Mouse (Mus musculus): ENCODE measurements around the gene Ccdc92b.
"Not testable (repeated sequence)": the region's sequence is repeated elsewhere in the genome, so short reads cannot be mapped to it uniquely, and the experiment has no call there.

Ccdc92b gene

GRCm38 (mm10) chr11:74619201-74619955, at the start of gene Ccdc92b:
Gene Ccdc92b (plus strand): TSS chr11:74619605.
- in situ Hi-C loops (cut with MboI; ENCODE audit: low pct_unique_long_range_greater_than_20kb in 1 of 2, low sequenced_read_pairs in 2 of 2, unreplicated experiment in 1 of 2): no loop called here

DNA sequence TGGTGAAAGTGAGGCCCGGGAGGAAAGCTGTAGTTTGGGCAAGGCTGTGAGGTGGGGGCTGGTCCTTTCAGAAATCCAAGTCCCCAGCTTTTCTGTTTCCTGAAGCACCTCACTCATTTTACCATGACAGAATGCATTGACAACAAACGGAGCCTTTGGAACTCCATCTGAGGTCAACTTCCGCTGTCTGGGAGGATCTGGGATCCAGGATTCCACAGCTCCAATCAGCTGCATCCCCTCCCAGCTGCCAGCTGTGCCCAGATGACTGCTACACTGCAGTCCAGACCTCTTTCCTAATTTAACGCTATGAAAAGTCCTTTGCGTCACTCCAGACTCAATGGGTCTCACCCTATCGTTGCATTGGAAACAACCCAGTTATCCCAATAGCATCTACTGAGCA, 49.7 kb upstream of the Ccdc92b start:
- in situ Hi-C loops (cut with MboI; ENCODE audit: low pct_unique_long_range_greater_than_20kb in 1 of 2, low sequenced_read_pairs in 2 of 2, unreplicated experiment in 1 of 2): no loop called here

GRCm38 (mm10) chr11:74572459-74573061, 46.8 kb upstream of the Ccdc92b start:
- in situ Hi-C loops (cut with MboI; ENCODE audit: low pct_unique_long_range_greater_than_20kb in 1 of 2, low sequenced_read_pairs in 2 of 2, unreplicated experiment in 1 of 2): no loop called here

DNA sequence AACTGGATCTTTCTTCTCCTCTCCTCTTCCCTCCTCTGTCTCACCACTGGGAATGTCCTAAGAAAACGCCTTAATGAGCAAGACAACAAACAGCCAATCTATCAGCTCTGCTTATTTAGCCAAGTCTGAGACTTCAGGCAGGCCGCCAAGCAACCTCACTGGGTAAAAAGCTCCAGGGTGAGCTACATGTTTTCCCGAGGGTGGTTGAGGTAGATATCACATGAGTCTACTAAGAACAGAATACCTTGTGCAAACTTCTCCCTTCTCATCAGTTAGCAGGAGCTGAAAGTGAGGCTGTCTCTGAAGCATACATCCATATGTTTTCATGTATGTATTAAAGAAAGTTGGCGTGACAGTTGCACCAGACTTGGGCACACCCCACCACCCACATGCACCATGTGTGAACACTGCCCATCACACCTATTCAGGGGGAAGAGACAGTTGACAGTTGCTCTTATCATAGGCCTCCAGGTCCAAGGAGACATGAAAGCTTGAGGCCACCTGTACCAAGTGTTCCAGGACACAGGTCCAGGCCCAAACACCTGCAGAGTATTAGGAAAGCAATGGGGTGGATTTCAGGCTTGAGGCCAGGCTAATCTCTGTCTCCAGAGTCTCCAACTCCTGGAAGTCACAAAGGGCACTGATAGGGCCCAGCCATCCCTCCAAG, 44.5 kb upstream of the Ccdc92b start:
- in situ Hi-C loops (cut with MboI; ENCODE audit: low pct_unique_long_range_greater_than_20kb in 1 of 2, low sequenced_read_pairs in 2 of 2, unreplicated experiment in 1 of 2): no loop called here

DNA sequence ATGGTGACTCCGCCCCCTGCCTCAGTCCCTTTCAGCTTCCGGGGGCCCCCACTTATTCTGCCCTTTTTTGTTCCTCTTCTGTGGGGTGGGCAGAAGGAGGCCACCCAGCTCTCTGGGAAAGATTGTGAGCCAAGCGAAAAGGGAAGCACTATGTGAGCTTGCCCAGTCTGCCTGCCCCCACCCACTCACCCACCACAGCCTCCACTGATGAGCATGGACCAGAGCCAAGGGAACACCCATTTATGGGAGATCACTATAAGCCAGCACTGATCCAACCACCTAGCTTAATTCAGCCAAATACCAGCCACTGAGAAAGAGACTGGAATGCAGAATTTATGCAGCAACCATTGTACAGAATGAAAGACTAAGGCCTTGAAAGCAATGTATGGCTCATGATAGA, 43.5 kb upstream of the Ccdc92b start:
- in situ Hi-C loops (cut with MboI; ENCODE audit: low pct_unique_long_range_greater_than_20kb in 1 of 2, low sequenced_read_pairs in 2 of 2, unreplicated experiment in 1 of 2): no loop called here

- in situ Hi-C loops (cut with MboI; ENCODE audit: low pct_unique_long_range_greater_than_20kb in 1 of 2, low sequenced_read_pairs in 2 of 2, unreplicated experiment in 1 of 2): no loop called here
Measured at GRCm38 (mm10) chr11:74577068-74577467, 42.3 kb upstream of the Ccdc92b start.

GRCm38 (mm10) chr11:74581333-74581732, 38.1 kb upstream of the Ccdc92b start:
- in situ Hi-C loops (cut with MboI; ENCODE audit: low pct_unique_long_range_greater_than_20kb in 1 of 2, low sequenced_read_pairs in 2 of 2, unreplicated experiment in 1 of 2): not testable (repeated sequence)

DNA sequence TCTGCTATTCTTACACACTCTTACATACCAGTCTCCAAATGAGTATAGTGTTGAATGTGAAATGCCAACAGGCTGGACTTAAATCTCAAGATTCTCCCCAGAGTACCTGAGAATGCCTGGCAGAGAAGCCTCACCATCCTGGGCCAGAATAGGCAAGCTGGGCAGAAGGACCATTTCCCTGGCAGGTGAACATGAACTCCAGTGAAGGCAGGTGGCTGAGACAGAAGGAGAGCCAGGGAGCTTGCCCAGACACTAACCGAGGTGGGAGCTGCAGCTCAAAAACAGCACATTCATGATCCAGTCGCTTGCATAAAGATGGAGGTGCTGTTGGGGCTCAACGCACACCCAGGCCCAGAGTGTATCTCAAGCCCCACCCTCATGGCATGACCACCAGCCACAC, 36.9 kb upstream of the Ccdc92b start:
- in situ Hi-C loops (cut with MboI; ENCODE audit: low pct_unique_long_range_greater_than_20kb in 1 of 2, low sequenced_read_pairs in 2 of 2, unreplicated experiment in 1 of 2): no loop called here

- in situ Hi-C loops (cut with MboI; ENCODE audit: low pct_unique_long_range_greater_than_20kb in 1 of 2, low sequenced_read_pairs in 2 of 2, unreplicated experiment in 1 of 2): no loop called here
Measured at GRCm38 (mm10) chr11:74583824-74584349, 35.5 kb upstream of the Ccdc92b start.

DNA sequence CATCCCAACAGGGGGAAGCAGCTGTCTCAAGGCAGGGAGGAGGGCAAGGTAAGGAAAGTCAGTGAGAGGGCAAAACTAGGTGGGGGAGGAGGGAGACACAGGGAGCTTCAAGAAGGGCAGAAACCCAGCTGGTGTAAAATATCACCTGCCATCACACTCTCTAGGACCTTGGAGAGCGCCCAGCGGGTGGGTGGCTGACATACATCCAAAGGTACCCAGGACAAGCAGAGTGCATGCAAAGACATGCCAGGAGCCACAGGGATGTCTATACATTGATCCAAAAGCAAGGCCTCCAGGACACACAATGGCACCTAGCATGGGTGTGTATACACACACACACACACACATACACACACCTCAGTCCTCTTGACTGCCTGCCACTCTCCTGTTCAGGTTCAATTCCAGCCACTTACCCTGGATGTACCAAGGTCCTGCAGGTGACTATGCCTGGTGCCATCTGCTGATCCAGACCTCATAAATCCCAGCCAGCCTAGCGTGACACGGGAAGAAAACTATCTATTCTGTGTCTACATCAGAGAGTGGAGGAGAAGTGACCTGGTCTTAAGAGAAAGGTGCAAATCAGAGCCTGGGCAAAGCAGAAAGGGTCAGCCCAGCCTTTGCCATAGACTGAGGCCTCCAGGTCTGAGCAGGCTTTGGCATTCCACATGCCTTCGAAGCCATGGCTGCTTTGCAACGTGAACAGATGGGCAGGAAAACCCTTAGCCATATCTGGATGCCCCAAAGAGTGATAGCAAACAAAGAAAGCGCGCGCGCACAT, 34.3 kb upstream of the Ccdc92b start:
- in situ Hi-C loops (cut with MboI; ENCODE audit: low pct_unique_long_range_greater_than_20kb in 1 of 2, low sequenced_read_pairs in 2 of 2, unreplicated experiment in 1 of 2): no loop called here

- in situ Hi-C loops (cut with MboI; ENCODE audit: low pct_unique_long_range_greater_than_20kb in 1 of 2, low sequenced_read_pairs in 2 of 2, unreplicated experiment in 1 of 2): no loop called here
Measured at GRCm38 (mm10) chr11:74586401-74586800, 33.0 kb upstream of the Ccdc92b start.

DNA sequence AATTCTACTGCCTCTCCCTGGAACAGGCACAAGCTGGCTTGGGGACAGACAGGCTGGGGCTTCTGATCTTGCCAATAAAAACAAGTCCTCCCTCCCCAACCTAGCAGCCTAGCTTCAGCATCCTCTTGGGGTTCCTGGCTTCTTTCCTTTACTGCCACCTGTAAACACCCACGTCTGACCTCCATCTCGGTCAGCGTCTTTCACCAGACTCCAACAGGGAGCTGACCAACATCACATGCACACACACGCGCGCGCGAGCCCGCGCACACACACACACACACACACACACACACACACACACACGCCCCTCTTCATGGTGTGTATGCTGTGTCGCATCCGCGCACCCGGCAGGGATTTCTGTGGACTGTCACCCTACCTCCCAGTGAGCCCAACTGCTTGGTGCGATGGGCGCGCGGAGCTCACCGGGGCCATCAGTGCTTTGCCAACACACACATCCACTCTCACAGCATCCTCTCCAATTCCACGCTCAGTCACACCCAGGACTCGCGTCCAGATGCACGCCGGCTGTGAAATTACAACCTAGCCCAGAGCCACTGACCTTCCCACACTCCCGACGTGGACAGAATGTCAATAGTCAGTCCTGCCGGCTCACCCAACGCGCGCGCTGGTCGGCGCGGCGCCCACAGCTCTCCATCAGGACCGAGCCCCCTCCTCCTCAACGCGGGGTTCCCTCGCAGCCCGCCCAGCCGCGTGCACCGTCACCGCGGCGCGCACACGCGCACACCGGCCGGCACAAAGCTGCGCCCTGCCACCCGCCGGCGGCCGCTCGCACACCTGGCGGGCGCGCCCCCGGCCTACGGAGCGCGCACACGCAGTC, 29.8 kb upstream of the Ccdc92b start:
- in situ Hi-C loops (cut with MboI; ENCODE audit: low pct_unique_long_range_greater_than_20kb in 1 of 2, low sequenced_read_pairs in 2 of 2, unreplicated experiment in 1 of 2): no loop called here

DNA sequence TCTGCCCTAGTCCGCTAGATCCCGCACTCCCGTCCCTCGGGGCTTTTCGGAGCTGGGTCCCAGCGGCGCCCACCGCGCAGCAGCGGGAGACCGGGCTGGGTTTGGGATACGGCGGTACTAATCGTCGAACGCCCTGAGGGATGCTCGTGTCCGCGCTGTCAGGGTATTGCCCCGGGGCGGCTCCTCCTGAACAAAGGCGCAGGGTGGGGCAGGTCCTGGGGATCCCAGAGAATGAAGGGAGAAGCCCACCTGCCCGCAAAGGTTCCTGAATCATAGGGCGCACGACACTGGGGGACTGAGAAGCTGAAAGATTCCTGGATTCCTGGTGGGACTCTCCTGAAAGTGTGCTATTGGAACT, 29.2 kb upstream of the Ccdc92b start:
- in situ Hi-C loops (cut with MboI; ENCODE audit: low pct_unique_long_range_greater_than_20kb in 1 of 2, low sequenced_read_pairs in 2 of 2, unreplicated experiment in 1 of 2): no loop called here

DNA sequence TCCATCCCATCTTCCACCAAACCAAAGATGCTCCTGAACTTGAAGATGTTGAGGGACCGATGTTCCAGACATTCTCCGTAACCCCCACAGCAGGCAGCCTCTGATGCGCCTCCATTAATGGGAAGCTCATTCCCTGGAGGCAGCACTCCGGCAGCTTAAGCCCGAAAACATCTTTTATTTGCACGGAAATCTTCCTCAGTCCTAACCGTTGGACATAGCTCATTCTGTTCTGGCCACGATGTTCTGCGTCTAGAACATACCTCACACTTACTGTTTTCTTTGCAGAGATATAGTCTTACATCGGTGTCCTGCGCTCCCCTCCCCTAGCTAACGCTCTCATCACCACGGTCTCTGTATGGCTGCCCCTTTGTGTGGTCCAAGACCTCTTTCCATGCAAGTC, 28.7 kb upstream of the Ccdc92b start:
- in situ Hi-C loops (cut with MboI; ENCODE audit: low pct_unique_long_range_greater_than_20kb in 1 of 2, low sequenced_read_pairs in 2 of 2, unreplicated experiment in 1 of 2): no loop called here

- in situ Hi-C loops (cut with MboI; ENCODE audit: low pct_unique_long_range_greater_than_20kb in 1 of 2, low sequenced_read_pairs in 2 of 2, unreplicated experiment in 1 of 2): no loop called here
Measured at GRCm38 (mm10) chr11:74592246-74592645, 27.2 kb upstream of the Ccdc92b start.

- in situ Hi-C loops (cut with MboI; ENCODE audit: low pct_unique_long_range_greater_than_20kb in 1 of 2, low sequenced_read_pairs in 2 of 2, unreplicated experiment in 1 of 2): no loop called here
Measured at GRCm38 (mm10) chr11:74597283-74597989, 22.0 kb upstream of the Ccdc92b start.

GRCm38 (mm10) chr11:74597990-74598337, 21.4 kb upstream of the Ccdc92b start:
- in situ Hi-C loops (cut with MboI; ENCODE audit: low pct_unique_long_range_greater_than_20kb in 1 of 2, low sequenced_read_pairs in 2 of 2, unreplicated experiment in 1 of 2): no loop called here

GRCm38 (mm10) chr11:74602286-74602685, 17.1 kb upstream of the Ccdc92b start:
- in situ Hi-C loops (cut with MboI; ENCODE audit: low pct_unique_long_range_greater_than_20kb in 1 of 2, low sequenced_read_pairs in 2 of 2, unreplicated experiment in 1 of 2): no loop called here
